Mouse (Mus musculus) cerebellum, adult 9-11 months (tissue): ENCODE measurements around the gene Pou4f1.
"Not testable (repeated sequence)": the region's sequence is repeated elsewhere in the genome, so short reads cannot be mapped to it uniquely, and the experiment has no call there.

Source experiments
- DNase-seq: peaks from one replicate; pipeline ENCODE4 v3.0.0; 2022

Gene Pou4f1

DNA sequence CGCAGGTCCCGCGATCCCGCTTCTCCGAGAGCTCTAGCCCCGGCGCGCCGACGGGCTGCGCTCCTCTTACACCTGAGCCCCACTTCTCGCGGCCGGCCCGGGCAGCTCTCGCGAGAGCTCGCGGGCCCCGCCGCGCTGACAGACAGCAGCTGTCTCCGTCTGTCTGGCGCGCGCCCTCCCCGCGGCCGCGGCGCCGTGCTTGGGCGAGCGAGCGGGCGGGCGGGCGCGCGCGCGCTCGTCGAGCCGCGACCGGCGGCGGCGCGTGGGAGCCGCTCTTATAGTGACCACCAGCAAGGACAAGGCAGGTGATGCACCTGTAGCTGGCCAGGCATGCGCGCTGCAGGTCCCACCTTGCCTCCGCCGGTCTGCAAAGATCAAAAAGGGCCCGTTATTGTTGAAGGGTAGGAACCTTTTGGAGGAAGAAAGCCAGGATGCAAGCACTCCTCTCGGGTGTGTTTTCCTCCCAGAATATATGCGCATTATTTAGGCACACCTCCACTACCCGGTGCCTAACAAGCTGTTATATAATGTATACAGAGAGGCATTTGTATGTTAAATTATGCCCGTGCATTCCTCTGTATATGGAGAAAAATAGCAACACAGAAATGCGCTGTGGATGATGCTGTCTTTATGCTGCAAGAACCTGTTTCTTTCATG is at the start of gene Pou4f1:
Gene Pou4f1 (minus strand): TSS at position 34 of the 657 bp plus-strand sequence.
- no peak for DNase-seq

DNA sequence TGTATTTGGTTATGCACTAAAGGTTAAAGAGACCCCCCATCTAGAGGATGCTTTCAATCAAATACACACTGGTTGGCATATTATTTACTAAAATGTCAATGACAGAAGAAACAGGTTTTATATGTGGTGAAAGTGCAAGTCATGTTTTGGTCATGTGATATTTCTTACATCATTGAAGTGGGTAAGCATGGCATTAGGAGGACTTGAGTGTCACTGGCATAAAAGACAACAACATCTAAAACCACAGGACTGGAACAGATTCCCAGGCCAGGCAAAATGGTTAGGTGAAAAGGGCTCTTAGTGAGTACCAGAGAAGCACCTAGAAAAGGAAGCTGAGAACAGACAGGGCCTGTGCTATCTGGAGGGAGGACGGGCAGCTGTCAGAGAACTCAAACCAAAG is 43.9 kb upstream of the Pou4f1 start:
- DNase-seq, result no peak

DNA sequence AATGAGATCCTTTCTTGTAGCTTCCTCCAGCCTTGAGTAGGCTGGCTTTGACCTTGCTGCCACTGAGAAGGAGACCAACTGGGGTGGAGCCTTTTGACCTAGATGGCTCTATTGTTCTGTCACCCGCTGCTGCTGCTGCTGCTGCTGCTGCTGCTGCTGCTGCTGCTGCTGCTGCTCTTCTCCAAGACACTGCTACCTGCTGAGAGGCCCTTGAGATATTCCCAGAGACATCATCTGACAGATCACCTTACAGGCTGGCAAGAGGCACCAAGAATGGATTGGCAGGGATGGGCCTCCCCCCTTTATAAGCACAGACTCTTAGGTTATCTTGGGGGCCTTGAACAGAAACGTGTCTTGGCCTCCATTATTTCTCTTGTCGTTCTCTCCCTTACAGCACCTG is 35.0 kb upstream of the Pou4f1 start:
- DNase-seq, result not testable (repeated sequence)

DNA sequence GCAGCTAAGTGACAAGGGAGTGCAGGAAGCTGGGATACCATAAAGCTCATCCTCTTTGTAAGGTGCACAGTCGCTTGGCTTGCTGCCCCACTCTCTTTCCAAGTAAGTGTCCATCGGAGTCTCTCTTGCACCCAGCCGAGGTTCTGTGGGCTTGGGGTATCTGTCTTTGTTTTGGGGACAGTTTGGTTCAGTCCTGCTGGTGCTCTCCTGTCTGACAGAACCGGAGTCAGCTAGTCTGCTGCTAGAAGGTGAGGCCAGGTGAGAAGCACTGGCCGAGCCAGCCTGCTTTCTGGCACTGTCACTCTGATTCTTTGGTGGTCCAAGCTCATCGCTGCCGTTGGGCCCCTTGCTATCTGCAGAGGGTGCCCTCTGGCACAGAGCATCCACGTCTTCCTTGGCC is 12.0 kb upstream of the Pou4f1 start:
- no peak for DNase-seq

DNA sequence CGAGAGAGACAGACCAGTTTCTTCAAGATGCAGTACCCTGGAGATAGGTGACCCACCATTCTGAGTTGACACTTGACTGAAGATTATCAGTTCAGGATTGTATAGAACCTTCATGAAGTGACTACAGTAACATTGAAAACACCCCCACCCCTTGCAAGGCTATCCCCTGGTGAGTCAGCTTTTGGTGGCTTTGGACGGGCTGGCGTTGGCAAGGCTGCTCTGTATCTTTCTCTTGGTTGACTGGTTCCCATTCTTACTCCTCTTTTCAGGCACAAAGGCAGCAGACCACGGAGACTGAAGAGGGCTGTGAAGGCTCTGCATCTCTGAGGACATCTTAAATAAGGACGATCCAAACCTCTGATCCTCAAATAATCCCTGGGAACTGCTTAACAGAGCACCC is 10.8 kb upstream of the Pou4f1 start:
- DNase-seq, result no peak

DNA sequence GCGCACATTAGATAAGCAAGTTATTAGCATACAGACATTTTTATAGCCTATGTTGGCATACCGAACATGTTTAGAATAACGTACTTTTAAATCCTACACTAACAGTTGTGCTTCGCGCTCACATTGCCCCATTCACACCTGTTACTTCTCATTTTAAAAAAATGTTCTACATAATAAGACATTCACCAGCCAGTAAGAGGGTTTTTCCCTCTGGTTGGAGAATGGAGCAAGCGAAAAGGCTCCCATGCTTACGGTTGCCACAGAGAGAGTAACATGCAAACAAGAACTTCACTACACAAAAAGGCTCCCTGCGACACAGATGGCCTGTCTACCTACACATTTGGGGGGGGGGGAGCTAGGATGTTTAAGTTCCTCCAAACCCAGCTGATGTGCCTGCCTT is 9.8 kb upstream of the Pou4f1 start:
- no peak for DNase-seq

DNA sequence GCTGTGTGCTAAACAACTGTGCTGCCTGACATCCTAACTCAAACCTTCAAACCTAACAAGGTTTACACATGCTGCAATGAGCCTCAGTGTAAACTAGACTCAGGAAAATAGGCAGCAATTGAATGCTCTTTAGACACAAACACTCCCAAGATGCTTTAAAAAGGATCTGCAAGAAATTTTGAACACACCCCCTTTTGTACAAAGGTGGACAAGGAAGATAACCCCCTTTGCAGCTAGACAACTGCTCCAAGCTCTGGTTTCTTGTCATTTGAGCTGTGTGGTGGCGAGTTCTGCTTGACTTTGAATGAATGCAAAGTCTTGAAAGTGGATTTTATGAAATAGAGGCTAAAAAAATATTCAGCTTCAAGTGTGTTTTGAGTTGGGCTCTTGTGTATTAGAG is 7.6 kb upstream of the Pou4f1 start:
- no peak for DNase-seq

DNA sequence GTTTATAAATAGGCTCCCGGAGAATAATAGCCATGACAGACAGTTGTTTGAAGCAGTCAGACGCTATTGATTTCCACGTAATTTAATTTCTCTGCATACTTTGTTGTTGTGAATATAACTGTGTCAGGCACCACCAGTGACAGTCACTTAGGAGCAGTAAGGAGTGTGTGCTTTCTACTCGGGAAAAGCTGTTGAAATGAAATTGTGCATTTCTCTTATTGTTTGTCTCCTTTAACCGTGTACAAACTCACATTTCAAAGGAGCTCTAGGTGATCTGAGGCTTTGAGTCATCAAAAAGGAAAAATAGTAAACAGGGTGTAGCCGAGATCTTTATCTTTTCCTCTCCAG is 798 bp upstream of the Pou4f1 start:
- no peak for DNase-seq

DNA sequence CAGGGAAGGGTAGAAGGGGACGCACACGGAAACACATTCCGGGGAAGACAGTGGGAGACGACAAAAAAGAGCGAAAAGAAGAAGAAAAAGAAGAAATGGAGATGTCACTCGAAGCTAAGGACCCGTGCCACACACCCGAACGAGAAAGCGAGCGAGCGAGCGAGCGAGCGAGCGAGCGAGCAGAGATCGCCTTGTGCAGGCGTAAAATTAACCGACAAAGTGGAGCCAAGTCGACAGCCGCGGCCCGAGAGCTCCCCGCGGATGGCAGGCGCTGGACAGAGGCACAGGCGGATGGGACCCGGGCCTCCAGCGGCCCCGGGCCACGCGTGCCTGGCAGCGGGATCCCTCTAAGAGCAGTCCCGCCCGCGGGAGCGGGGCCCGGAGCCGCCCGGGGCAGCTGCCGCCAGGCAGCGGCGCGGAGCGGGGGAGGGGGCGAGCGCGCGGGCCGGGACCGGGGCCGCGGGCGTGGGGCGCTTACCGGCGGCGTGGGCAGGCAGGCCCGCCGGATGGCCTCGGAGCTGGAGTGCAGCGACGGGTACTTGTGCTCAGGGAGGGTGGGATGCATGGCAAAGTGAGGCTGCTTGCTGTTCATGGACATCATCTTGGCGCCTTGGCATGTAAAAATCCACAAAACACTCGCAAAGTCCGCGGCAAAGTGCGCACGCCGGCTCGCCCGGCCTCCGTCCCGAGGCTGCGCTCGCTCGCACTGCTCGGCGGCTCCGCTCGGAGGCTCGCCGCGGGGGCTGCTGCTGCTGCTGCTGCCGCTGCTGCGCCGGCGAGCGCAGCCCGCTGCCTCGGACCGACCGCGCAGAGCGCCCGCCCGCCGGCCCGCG is 450 bp downstream of the Pou4f1 start:
- no peak for DNase-seq

DNA sequence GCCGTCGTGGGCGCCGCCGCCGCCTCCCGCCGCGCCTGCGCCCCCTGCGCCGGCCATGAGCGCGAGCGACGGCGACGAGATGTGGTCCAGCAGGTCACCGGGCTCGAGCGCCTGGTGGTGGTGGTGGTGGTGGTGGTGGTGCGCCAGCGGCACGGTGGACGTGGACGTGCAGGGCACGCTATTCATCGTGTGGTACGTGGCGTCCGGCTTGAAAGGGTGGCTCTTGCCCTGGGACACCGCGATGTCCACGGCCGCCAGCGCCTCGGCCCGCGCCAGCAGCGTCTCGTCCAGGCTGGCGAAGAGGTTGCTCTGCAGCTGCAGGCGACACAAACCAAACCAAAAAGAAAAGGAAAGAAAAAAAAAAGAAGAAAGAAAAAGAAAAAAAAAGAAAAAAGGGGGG is 1.2 kb downstream of the Pou4f1 start:
- no peak for DNase-seq

DNA sequence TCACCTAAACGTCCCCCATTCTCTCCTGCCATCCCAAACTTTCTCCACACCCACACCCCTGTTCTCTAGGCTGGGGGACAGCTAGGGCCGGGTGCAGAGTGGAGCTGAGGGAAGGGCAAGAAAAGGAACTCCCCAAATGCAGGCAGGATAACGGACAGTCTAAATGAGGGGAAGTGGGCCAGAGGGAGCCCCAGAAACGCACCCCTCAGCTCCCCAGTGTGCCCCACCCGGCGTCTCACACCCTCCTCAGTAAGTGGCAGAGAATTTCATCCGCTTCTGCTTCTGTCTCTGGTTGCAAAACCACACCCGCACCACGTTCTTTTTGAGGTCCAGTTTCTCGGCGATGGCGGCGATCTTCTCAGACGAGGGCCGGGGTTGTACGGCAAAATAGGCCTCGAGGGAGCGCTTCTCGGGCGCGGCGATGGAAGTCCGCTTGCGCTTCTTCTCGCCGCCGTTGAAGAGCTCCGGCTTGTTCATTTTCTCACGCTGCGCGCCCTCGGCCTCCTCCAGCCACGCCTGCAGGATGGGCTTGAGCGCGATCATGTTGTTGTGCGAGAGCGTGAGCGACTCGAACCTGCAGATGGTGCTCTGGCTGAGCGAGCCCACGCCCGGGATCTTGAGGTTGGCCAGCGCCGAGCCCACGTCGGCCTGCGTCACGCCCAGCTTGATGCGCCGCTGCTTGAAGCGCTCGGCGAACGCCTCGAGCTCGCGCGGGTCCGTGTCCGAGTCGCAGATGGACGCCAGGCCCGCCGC is 2.1 kb downstream of the Pou4f1 start:
- no peak for DNase-seq

DNA sequence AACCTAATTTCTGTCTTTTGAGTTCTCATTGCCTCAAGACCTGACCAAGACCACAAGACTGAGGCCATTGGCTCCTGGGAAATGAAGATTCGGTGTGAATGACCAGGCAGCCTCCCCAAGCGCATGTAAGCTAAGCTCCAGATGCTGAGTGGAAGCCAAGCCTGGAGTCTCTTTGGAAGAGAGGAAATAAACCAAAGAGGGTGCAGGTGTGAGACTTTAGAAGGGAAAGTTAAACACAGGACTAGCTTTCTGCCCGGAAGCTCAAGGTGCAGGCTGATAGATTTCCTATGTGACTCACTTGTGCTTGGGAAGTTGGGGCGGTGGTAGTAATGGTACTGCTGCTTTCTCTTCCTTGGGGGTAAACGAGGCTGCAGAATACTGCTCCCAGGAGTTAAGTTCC is 3.0 kb downstream of the Pou4f1 start:
- no peak for DNase-seq

DNA sequence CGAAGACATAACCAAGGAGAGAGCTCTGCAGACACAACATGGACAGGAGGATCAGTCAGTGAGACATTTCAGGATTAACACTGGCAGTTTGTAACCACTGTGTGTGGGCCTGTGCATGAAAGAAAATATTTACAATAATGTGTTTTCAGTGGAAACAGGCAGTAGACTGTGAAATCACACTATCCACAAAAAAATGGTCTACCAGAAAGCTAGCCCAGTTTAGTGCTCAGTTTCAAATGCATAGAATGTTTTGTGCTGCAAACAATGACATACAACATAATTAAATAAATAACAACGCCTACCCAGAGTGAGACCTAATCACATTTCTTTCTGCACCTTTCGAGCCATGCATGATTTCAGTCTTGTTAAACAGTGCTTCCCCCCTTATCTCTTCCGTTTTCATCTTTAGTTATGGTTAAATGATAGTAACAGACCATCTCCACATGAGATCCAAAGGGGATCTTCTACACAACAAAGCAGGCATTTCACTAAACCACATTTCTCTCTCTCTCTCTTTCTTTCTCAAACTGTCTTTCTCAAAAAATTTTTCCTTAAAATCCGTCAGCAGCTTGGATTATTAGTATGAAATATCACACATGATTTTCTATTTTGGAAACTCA is 4.1 kb downstream of the Pou4f1 start:
- no peak for DNase-seq

DNA sequence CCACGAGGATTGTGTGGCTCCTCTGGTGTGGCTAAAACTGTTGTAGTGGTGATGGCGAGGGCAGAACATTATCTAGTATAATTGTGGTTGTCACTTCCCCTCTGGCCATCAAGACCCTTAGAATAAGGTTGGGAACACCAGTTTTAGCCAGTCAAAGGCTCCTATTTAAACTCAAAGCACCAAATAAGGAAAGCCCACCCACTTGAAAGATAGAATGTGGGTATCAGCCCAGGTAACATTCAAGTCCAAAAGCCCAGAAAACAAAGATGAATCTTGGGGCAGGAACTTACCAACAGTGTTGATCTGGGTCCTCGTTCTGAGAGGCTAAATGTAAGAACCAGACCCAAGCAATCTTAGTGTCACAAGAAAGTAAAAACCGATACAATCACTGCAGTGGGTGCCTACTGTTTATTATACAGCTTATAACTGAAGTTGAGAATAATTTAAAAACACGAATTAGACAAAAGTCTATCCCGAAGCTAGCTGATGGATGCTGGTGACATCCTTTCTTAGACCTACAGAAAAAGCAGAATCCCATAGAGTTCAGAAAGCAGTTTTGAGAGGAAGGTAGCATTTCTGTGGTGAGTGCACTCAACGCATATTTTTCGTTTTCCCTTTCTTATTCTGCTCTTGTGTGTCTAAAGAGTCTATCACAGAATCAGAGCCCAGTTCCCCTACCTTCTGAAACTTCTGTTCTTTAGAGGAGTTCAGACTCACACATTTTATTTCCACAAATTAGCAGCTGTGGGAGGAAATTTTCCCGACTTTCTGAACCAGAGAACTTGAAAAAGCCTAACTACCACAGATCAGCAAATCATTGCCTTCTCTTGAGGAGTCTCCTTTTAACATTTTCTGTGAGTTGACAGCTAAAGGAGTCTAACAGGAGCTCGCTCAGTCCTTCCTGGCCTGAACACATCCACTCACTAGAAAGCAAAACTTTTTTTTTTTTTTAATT is 6.2 kb downstream of the Pou4f1 start:
- no peak for DNase-seq

DNA sequence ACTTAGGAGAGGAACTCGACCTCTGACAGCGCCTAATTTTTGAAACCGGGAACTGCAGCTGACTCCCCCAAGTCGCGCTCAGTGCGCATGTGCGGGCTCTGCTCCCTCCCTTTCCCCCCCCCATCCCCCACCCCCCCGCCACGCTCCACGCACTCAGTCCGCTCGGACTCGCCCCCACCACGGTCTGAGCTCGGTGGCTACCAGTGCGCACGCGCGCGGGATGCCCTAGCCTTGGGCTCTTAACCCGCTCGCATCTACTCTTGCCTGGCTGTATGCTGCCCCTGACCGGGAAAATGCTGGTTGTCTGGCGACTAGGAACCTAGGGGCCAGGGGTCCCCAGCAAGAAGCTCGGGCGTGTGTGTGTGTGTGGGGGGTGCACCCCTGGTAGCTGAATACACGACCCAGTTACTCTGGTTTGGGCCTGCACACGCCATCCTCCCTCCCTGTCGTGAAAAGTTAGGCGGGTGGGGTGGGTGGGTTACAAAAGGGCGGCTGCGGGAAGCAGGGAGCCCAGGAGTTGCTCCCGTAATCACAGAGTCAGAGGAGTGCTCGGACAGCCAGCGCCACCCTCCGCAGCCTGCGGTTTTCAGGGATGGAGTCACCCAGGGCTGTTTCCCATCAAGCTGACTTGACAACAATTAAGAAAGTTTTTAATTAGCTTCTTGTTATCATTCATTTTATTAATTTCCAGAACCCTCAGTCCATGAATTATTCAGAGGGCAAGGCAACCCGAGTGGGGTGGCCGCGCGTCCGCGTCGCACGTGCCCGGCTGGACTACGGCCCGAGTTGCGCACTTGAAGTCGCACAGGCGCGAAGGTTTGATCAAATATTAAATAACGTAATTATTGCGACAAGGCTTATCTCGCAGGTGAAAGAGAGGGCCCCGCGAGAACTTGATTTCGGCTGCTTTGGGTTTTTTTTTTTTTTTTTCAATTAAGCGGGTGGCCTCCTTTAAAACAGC is 7.2 kb downstream of the Pou4f1 start:
- DNase-seq, result no peak

DNA sequence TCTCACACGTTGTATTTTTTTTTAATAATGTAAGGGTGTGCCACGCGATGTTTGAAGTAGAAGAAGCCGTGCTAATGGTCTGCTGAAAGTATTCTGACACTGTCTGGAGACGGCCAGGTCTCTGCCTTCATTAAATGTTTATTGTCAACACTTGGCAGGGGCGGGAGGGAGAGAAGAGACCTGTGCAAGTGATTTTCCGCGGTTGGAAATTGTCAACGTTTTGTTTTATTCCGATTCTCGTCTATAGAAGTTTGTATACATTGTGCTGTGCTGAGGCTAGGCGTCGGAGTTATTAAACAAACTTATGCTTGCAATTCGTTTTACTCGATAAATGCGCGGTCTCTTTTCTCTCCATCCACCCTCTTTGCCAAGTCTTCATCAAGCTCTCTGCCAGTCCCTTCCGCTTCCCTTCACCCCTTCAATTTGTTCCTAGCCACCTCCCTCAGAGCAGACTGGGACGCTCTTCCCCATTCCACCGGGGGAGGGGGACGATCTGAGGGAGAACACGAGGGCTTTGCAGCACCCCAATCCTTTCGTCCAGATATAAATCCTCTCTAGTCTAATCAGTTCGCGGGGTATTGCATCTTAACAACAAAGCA is 8.2 kb downstream of the Pou4f1 start:
- no peak for DNase-seq

DNA sequence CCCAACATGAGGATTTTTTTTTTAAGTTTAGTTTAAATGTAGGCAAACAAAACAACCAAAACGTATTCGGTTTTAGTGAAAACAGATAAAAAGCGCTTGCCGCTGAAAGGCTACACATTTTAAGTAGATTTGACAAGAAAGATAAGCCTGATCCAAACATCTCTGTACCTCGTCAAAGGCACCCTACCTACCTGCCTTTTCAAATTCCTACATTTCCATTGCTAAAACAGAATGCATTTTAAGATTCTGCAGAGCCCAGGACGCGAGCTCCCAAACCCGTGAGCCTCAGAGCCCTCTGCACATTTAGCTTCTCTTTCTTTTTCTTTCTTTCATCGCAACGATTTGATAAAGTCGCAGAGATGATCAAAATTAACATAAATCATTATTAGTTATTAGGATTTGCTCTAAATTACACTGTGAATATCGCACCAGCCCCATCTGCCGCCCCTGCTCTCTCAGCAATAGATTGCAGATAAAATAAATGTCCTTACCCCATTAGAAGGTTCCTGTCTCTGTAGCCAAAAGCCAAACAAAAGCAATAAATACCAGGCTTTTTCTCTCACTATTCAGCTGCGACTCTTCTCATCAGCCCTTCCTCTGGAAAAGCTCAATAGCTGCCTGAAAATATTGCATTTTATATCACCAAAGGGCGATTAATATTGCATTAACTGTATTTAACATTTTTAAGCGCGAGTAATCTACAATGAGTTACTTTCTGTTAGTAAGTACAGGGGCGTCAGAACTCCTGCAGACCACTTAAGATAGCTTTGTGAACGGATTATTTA is 8.9 kb downstream of the Pou4f1 start:
- no peak for DNase-seq

DNA sequence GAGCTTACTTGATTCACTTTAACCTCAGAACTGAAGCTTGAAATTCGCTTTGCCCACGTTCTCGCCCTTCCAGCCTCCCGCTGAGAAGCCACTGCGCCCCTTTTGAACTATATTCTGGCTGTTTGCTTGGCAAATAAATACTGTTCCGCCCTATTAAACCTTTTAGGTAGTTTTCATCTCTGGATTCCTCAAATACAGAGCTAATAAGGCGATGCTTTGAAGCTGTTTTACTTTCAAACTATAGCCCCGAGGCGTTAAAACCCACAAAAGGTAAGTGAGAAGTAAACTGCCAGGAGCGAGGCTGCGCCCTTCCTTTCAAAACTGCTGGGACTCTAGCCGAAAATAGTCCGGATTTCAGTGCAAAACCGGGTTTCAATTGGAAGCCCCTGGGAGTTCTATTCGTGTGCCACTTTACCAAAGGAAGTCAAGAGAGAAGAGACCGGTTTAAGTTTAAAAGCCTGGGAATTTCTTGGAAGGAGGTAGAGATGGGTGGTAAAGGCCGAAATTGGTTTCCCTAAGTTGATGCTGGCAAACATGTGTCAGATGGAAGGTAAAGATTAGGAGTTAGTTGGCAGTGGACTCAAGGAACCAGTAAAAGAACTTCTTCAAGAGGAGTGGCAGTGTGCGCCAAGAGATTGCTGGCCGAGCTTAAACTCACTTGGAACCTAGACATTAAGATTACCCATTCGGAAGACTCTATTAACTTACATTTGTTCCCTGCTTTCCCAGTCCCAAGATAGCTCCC is 9.7 kb downstream of the Pou4f1 start:
- no peak for DNase-seq

DNA sequence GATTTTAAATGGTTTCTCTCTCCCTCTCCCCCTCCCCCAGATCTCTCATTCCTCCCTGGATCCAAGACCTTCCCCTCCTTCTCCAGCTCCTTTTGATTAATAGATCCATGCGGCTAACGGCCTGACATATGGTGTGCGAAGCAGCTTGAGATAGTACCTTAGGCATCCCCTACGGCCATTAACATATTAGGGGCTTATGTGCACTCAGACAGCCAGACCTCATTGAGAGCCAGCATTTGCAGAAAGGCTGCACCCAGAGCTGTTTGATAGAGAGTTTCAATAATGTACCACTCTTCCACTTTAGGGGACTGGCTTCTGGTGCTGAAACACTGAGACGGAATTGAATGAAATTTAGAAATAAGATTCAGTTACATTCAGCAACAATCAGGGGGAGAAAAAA is 10.8 kb downstream of the Pou4f1 start:
- no peak for DNase-seq
